9 mouse cellular contexts compared by ENCODE assay signal in genomic region chr15:85735063-85735835, GRCm38 (mm10). TPM values are rescaled to one million over a fixed set of nuclear protein-coding genes. Genes with fewer than 3 reads are reported as not detected.
DNase-seq lines count a peak whose midpoint lies in the region; ATAC-seq and TF ChIP-seq lines count a peak whose summit lies in the region.
"Had no signal": no experiment of that assay in that cellular context is flagged by ENCODE, and none has a peak within 500 bp of the region (broad histone marks: within the 10 kb centered on the region; RNA-seq: fewer than 3 reads in every experiment).

No protein-coding gene starts in this region.

- peak; percentile 55 to 79 for ATAC-seq in hematopoietic stem cell, adult 5-6 weeks (replicated peaks in 1 of 2; ENCODE audit: insufficient read depth in 1 of 2, low FRiP score in 2 of 2, low TSS enrichment in 1 of 2, low read depth in 1 of 2, poor library complexity in 2 of 2, severe bottlenecking in 2 of 2)
- ATAC-seq in lung, embryonic 16.5 days (ENCODE audit: low read depth), result peak; percentile 98

- peaks cover 0 to 1% of the 10 kb centered on the region in 2 experiments; a peak in 2 of 4 replicates for H3K27me3 ChIP-seq in MEL (ENCODE audit: control insufficient read depth in 1 of 2, insufficient read depth in 2 of 2, low read length in 2 of 2)
- H3K27me3 ChIP-seq in lung, embryonic 16.5 days (ENCODE audit: control insufficient read depth, insufficient read depth, low read depth, low read length), result peaks cover 29% of the 10 kb centered on the region

- no peak overlapping the region for H3K27ac ChIP-seq in MEL (ENCODE audit: control insufficient read depth, low read depth, low read length)
- H3K27ac ChIP-seq in lung, embryonic 16.5 days (ENCODE audit: low read length), result no peak overlapping the region
- H3K27ac ChIP-seq: macrophage had no signal

- H3K36me3 ChIP-seq in MEL (ENCODE audit: control insufficient read depth in 1 of 2, insufficient read depth in 2 of 2, low read length in 2 of 2), result no peaks in the 10 kb centered on the region
- no peaks in the 10 kb centered on the region for H3K36me3 ChIP-seq in lung, embryonic 16.5 days (ENCODE audit: control insufficient read depth, insufficient read depth, low read length)

- H3K4me2 ChIP-seq in lung, embryonic 16.5 days (ENCODE audit: low read depth, low read length), result peak overlapping the region; percentile 64

- no peak for TF ChIP-seq POLR2A in MEL (IDR thresholded peaks at IDR 0.05; ENCODE audit: control insufficient read depth in 1 of 2, insufficient read depth in 1 of 2, low read depth in 1 of 2, low read length in 2 of 2, poor library complexity in 1 of 2)

- no peak for TF ChIP-seq RAD21 in MEL (IDR thresholded peaks at IDR 0.05; ENCODE audit: low read depth, low read length)

- no peak for TF ChIP-seq EP300 in MEL (IDR thresholded peaks at IDR 0.05; ENCODE audit: low read depth in 1 of 2, low read length in 2 of 2)

- peak; percentile 91 for DNase-seq in MEL (ENCODE audit: low read depth, low spot score)
- DNase-seq in cerebellum, adult 9-10 months, result peak; percentile 38
- DNase-seq in forelimb bud, embryonic 11.5 days (ENCODE audit: low read depth, low spot score), result peak; percentile 62
- peak; percentile 77 for DNase-seq in layer of hippocampus, adult 9-11 months
- DNase-seq in ovary, postnatal 14 days (ENCODE audit: low spot score), result peak; percentile 94
- DNase-seq in thymus, postnatal 10 days (ENCODE audit: low spot score in 2 of 2), result peak; percentile 68 to 72

- H3K9ac ChIP-seq in MEL (ENCODE audit: control insufficient read depth, low read depth, low read length, poor library complexity, severe bottlenecking), result peak overlapping the region; percentile 67
- peak overlapping the region; percentile 77 for H3K9ac ChIP-seq in lung, embryonic 16.5 days (ENCODE audit: low read length)

- no peak; a peak in 1 of 6 replicates for TF ChIP-seq CTCF in MEL (IDR thresholded peaks at IDR 0.05 in 2 of 3, conservative IDR thresholded peaks at IDR 0.05 in 1 of 3; ENCODE audit: control insufficient read depth in 1 of 3, insufficient read depth in 1 of 3, low read depth in 2 of 3, low read length in 3 of 3, poor library complexity in 1 of 3, severe bottlenecking in 1 of 3)

- no peaks in the 10 kb centered on the region for H3K9me3 ChIP-seq in MEL (replicated peaks; ENCODE audit: insufficient read depth, low read length)
- no peaks in the 10 kb centered on the region for H3K9me3 ChIP-seq in lung, embryonic 16.5 days (ENCODE audit: control insufficient read depth, low read length)

- H3K79me2 ChIP-seq in MEL (ENCODE audit: control insufficient read depth, insufficient read depth, low read length, poor library complexity), result no peaks in the 10 kb centered on the region

- under 1% methylated on average over 60 of the region's 78 CpGs for WGBS in lung, embryonic 16.5 days

- H3K4me1 ChIP-seq in MEL (ENCODE audit: control insufficient read depth in 1 of 2, insufficient read depth in 2 of 2, low read length in 2 of 2), result peaks cover 0 to 2% of the 10 kb centered on the region in 2 experiments; a peak in 1 of 4 replicates
- H3K4me1 ChIP-seq in lung, embryonic 16.5 days (replicated peaks; ENCODE audit: control insufficient read depth, insufficient read depth, low read length), result peaks cover 5% of the 10 kb centered on the region; the same call in 1 of the 2 replicates

- peak overlapping the region; percentile 69 to 88 for H3K4me3 ChIP-seq in MEL (ENCODE audit: control insufficient read depth in 1 of 2, insufficient read depth in 1 of 2, low read depth in 2 of 2, low read length in 2 of 2)
- peak overlapping the region; percentile 81 for H3K4me3 ChIP-seq in lung, embryonic 16.5 days (ENCODE audit: low read length)

TF ChIP-seq in MEL, 35 proteins besides CTCF, POLR2A, EP300 and RAD21:
- peak; percentile 51; the same call in 1 of the 2 replicates for TF ChIP-seq MXI1 (IDR thresholded peaks at IDR 0.05; ENCODE audit: low read depth, low read length)
- no peak for TF ChIP-seq GABPA (IDR thresholded peaks at IDR 0.05; ENCODE audit: low read depth, low read length)
- peak; percentile 79 for TF ChIP-seq NRF1 (IDR thresholded peaks at IDR 0.05; ENCODE audit: insufficient read depth, low read depth, low read length, poor library complexity, severe bottlenecking)
- no peak for TF ChIP-seq ZKSCAN1 (IDR thresholded peaks at IDR 0.05; ENCODE audit: low read depth, low read length)
- no peak for TF ChIP-seq RCOR1 (IDR thresholded peaks at IDR 0.05; ENCODE audit: low read depth, low read length)
- TF ChIP-seq NELFE (IDR thresholded peaks at IDR 0.05; ENCODE audit: low read depth, low read length), result 0 out of 2 replicates have a peak, but pooled peaks have one; percentile 17
- no peak for TF ChIP-seq ZNF384 (IDR thresholded peaks at IDR 0.05; ENCODE audit: low read depth, low read length)
- TF ChIP-seq HCFC1 (IDR thresholded peaks at IDR 0.05; ENCODE audit: low read depth, low read length), result 0 out of 2 replicates have a peak, but pooled peaks have one; percentile 28
- TF ChIP-seq TCF12 (IDR thresholded peaks at IDR 0.05; ENCODE audit: low read depth, low read length), result no peak
- no peak for TF ChIP-seq JUND (IDR thresholded peaks at IDR 0.05; ENCODE audit: low read depth, low read length)
- TF ChIP-seq CHD2 (IDR thresholded peaks at IDR 0.05; ENCODE audit: low read length), result no peak
- no peak for TF ChIP-seq ETS1 (IDR thresholded peaks at IDR 0.05; ENCODE audit: low read depth, low read length)
- TF ChIP-seq TAL1 (IDR thresholded peaks at IDR 0.05; ENCODE audit: low read length), result no peak
- no peak; the same call in 1 of the 2 replicates for TF ChIP-seq MAZ (IDR thresholded peaks at IDR 0.05; ENCODE audit: low read depth, low read length)
- 0 out of 2 replicates have a peak, but pooled peaks have one; percentile 12 for TF ChIP-seq BHLHE40 (IDR thresholded peaks at IDR 0.05; ENCODE audit: borderline replicate concordance, low read depth, low read length)
- no peak for TF ChIP-seq TBP (IDR thresholded peaks at IDR 0.05; ENCODE audit: low read depth, low read length)
- no peak for TF ChIP-seq MYB (IDR thresholded peaks at IDR 0.05; ENCODE audit: low read depth, low read length)
- TF ChIP-seq E2F4 (IDR thresholded peaks at IDR 0.05; ENCODE audit: borderline replicate concordance, low read depth, low read length), result no peak
- TF ChIP-seq USF1 (IDR thresholded peaks at IDR 0.05; ENCODE audit: low read depth, low read length), result no peak
- TF ChIP-seq UBTF (IDR thresholded peaks at IDR 0.05; ENCODE audit: borderline replicate concordance, insufficient read depth, low read depth, low read length), result no peak
- TF ChIP-seq CHD1 (IDR thresholded peaks at IDR 0.05; ENCODE audit: low read depth, low read length), result no peak
- TF ChIP-seq SIN3A (IDR thresholded peaks at IDR 0.05; ENCODE audit: low read length), result peak; percentile 41; the same call in 1 of the 2 replicates
- TF ChIP-seq ZC3H11A (IDR thresholded peaks at IDR 0.05; ENCODE audit: low read depth, low read length), result no peak
- TF ChIP-seq KAT2A (conservative IDR thresholded peaks at IDR 0.05; ENCODE audit: low read depth, low read length), result no peak
- TF ChIP-seq USF2 (IDR thresholded peaks at IDR 0.05; ENCODE audit: borderline replicate concordance in 1 of 2, insufficient read depth in 1 of 2, low read depth in 1 of 2, low read length in 2 of 2), result no peak

RNA-seq across cellular contexts. Expression of gene Ppara, which starts 0.5 kb away (rescaled TPM):
- 0.27 and 0.29 TPM in 2 replicates for total RNA-seq in MEL (2012; rRNA removed)
- polyA plus RNA-seq in MEL (2012; ENCODE audit: insufficient read depth in 1 of 2, insufficient read length in 2 of 2, low read depth in 1 of 2, low replicate concordance in 2 of 2, missing spikeins in 1 of 2), result under 1 TPM in 1 of 2 experiments, not detected in 1; 0.78 TPM
- total RNA-seq in hematopoietic stem cell, adult 5-6 weeks (2017), result not detected in 2 replicates
- 5.2 and 5.9 TPM in 2 replicates for polyA plus RNA-seq in lung, embryonic 16.5 days (2015; fragmentation: Nextera tagmentation; extraction: Ambion mirVana)
- polyA plus RNA-seq: macrophage had no signal

Comparison
In these comparisons a context has a peak if more than half of its experiments do, and no peak if none do; other contexts are left out.
1. DNase-seq: peak in every context shown above with its lines; median percentile 94 in ovary, postnatal 14 days; 91 in MEL; 77 in layer of hippocampus, adult 9-11 months; 70 in thymus, postnatal 10 days; 62 in forelimb bud, embryonic 11.5 days; 38 in cerebellum, adult 9-10 months.